Mouse (Mus musculus): ENCODE data around the gene Fhad1. TPM values are rescaled to one million over a fixed set of nuclear protein-coding genes. Genes with fewer than 3 reads are reported as not detected.

Fhad1 gene
- polyA plus RNA-seq, 1 experiment from 2014 or later = 4.0 TPM

- Histone ChIP-seq H3K9ac (ENCODE audit: low read length) (no peak overlapping the region), H3K27me3 (ENCODE audit: control insufficient read depth, insufficient read depth, low read length) (no peaks in the 10 kb centered on the region), H3K27ac (ENCODE audit: low read length) (no peak overlapping the region), H3K4me3 (ENCODE audit: low read length) (no peak overlapping the region), H3K4me1 (ENCODE audit: control insufficient read depth, insufficient read depth, low read length) (peaks cover 2% of the 10 kb centered on the region), H3K9me3 (replicated peaks; ENCODE audit: control insufficient read depth, low read length) (no peaks in the 10 kb centered on the region), H3K4me2 (ENCODE audit: low read depth, low read length) (no peak overlapping the region), H3K36me3 (ENCODE audit: control insufficient read depth, insufficient read depth) (no peaks in the 10 kb centered on the region)
- 0 out of 2 replicates have a peak, but pooled peaks have one; percentile 43 for ATAC-seq (replicated peaks; ENCODE audit: extremely low read depth, insufficient read depth, low FRiP score)
- WGBS = 25% methylated on average over 7 of the region's 7 CpGs
Measured at GRCm38 (mm10) chr4:141914040-141914439, 100.8 kb downstream of the Fhad1 start.

- no peak overlapping the region for H3K9ac ChIP-seq (ENCODE audit: low read length)
- peaks cover 2% of the 10 kb centered on the region for H3K4me1 ChIP-seq (ENCODE audit: control insufficient read depth, insufficient read depth, low read length)
- no peaks in the 10 kb centered on the region for H3K9me3 ChIP-seq (replicated peaks; ENCODE audit: control insufficient read depth, low read length)
- peak overlapping the region; percentile 72 for H3K27ac ChIP-seq (ENCODE audit: low read length)
- peak; percentile 66 for ATAC-seq (replicated peaks; ENCODE audit: extremely low read depth, insufficient read depth, low FRiP score)
- no peak overlapping the region for H3K4me3 ChIP-seq (ENCODE audit: low read length)
- H3K27me3 ChIP-seq (ENCODE audit: control insufficient read depth, insufficient read depth, low read length) = no peaks in the 10 kb centered on the region
- no peak overlapping the region for H3K4me2 ChIP-seq (ENCODE audit: low read depth, low read length)
- no peaks in the 10 kb centered on the region for H3K36me3 ChIP-seq (ENCODE audit: control insufficient read depth, insufficient read depth)
- WGBS = 63% methylated on average over 13 of the region's 13 CpGs
Measured at GRCm38 (mm10) chr4:141913201-141913993, 101.5 kb downstream of the Fhad1 start.

GRCm38 (mm10) chr4:141904710-141905109 is 110.2 kb downstream of the Fhad1 start:
- no peak for ATAC-seq (replicated peaks; ENCODE audit: extremely low read depth, insufficient read depth, low FRiP score)
- Histone ChIP-seq H3K4me1 (ENCODE audit: control insufficient read depth, insufficient read depth, low read length) (peaks cover 13% of the 10 kb centered on the region), H3K4me3 (ENCODE audit: low read length) (no peak overlapping the region), H3K9me3 (replicated peaks; ENCODE audit: control insufficient read depth, low read length) (no peaks in the 10 kb centered on the region), H3K9ac (ENCODE audit: low read length) (no peak overlapping the region), H3K27me3 (ENCODE audit: control insufficient read depth, insufficient read depth, low read length) (no peaks in the 10 kb centered on the region), H3K36me3 (ENCODE audit: control insufficient read depth, insufficient read depth) (no peaks in the 10 kb centered on the region), H3K4me2 (ENCODE audit: low read depth, low read length) (no peak overlapping the region), H3K27ac (ENCODE audit: low read length) (no peak overlapping the region)
- WGBS = 51% methylated on average over 9 of the region's 9 CpGs

- ATAC-seq (replicated peaks; ENCODE audit: extremely low read depth, insufficient read depth, low FRiP score) = no peak
- 78% methylated on average over 8 of the region's 8 CpGs for WGBS
Measured at GRCm38 (mm10) chr4:141902479-141902858, 112.4 kb downstream of the Fhad1 start.

DNA sequence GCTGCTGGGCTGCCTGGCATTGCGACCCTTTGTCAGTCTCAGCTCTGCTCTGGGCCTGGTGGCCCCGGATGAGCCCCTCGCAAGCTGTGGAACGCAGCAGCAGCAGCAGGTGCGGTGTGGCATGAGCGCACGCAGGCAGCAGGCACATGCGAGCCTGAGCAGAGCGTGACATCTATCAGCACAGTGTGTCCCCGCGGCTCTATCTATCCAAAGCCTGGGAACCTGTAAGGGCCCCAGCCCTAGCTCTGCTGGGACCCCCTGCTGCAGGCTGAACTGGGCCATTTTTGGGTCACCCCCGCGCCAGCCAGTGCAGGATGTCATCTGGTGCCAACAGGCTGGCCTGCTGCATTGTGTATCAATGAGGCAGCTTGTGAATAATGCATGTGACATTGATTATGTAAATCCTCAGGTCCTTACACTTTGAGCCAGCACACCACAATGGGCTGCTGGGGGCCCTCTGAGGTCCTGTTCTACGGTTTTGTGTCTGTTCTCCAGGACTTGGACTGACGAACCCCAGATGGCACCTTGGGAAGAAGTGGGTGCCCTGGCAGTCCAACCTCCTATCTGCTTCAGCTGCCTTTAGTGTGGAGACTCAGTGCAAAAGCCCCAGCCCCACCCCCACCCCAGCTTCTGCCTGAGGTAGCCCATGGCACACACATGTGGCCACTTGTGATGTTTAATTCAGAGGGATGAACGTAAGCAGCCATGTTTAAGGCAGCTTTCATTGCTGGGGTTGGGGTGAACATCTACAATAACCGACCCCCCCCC is 113.0 kb downstream of the Fhad1 start:
- no peaks in the 10 kb centered on the region for H3K9me3 ChIP-seq (replicated peaks; ENCODE audit: control insufficient read depth, low read length)
- H3K4me3 ChIP-seq (ENCODE audit: low read length) = no peak overlapping the region
- H3K4me1 ChIP-seq (ENCODE audit: control insufficient read depth, insufficient read depth, low read length) = peaks cover 20% of the 10 kb centered on the region
- H3K36me3 ChIP-seq (ENCODE audit: control insufficient read depth, insufficient read depth) = no peaks in the 10 kb centered on the region
- no peak overlapping the region for H3K27ac ChIP-seq (ENCODE audit: low read length)
- no peaks in the 10 kb centered on the region for H3K27me3 ChIP-seq (ENCODE audit: control insufficient read depth, insufficient read depth, low read length)
- no peak for ATAC-seq (replicated peaks; ENCODE audit: extremely low read depth, insufficient read depth, low FRiP score)
- H3K4me2 ChIP-seq (ENCODE audit: low read depth, low read length) = no peak overlapping the region
- 69% methylated on average over 17 of the region's 17 CpGs for WGBS
- 0 out of 2 replicates have a peak overlapping the region, but pooled peaks have one; percentile 27 for H3K9ac ChIP-seq (ENCODE audit: low read length)

More at GRCm38 (mm10) chr4:141902479-141902858, 112.4 kb downstream of the Fhad1 start:
- Histone ChIP-seq H3K9ac (ENCODE audit: low read length) (no peak overlapping the region), H3K9me3 (replicated peaks; ENCODE audit: control insufficient read depth, low read length) (no peaks in the 10 kb centered on the region), H3K4me3 (ENCODE audit: low read length) (no peak overlapping the region), H3K27ac (ENCODE audit: low read length) (no peak overlapping the region), H3K36me3 (ENCODE audit: control insufficient read depth, insufficient read depth) (no peaks in the 10 kb centered on the region), H3K27me3 (ENCODE audit: control insufficient read depth, insufficient read depth, low read length) (no peaks in the 10 kb centered on the region), H3K4me2 (ENCODE audit: low read depth, low read length) (no peak overlapping the region), H3K4me1 (ENCODE audit: control insufficient read depth, insufficient read depth, low read length) (peaks cover 20% of the 10 kb centered on the region)

GRCm38 (mm10) chr4:141900421-141900820 is 114.5 kb downstream of the Fhad1 start:
- no peak for ATAC-seq (replicated peaks; ENCODE audit: extremely low read depth, insufficient read depth, low FRiP score)
- H3K27ac ChIP-seq (ENCODE audit: low read length) = peak overlapping the region; percentile 42
- H3K9ac ChIP-seq (ENCODE audit: low read length) = no peak overlapping the region; the same call in 1 of the 2 replicates
- no peaks in the 10 kb centered on the region for H3K36me3 ChIP-seq (ENCODE audit: control insufficient read depth, insufficient read depth)
- 50% methylated on average over 11 of the region's 11 CpGs for whole genome bisulfite sequencing
- peaks cover 20% of the 10 kb centered on the region for H3K4me1 ChIP-seq (ENCODE audit: control insufficient read depth, insufficient read depth, low read length)
- no peak overlapping the region for H3K4me2 ChIP-seq (ENCODE audit: low read depth, low read length)
- H3K27me3 ChIP-seq (ENCODE audit: control insufficient read depth, insufficient read depth, low read length) = no peaks in the 10 kb centered on the region
- H3K9me3 ChIP-seq (replicated peaks; ENCODE audit: control insufficient read depth, low read length) = no peaks in the 10 kb centered on the region
- H3K4me3 ChIP-seq (ENCODE audit: low read length) = no peak overlapping the region

DNA sequence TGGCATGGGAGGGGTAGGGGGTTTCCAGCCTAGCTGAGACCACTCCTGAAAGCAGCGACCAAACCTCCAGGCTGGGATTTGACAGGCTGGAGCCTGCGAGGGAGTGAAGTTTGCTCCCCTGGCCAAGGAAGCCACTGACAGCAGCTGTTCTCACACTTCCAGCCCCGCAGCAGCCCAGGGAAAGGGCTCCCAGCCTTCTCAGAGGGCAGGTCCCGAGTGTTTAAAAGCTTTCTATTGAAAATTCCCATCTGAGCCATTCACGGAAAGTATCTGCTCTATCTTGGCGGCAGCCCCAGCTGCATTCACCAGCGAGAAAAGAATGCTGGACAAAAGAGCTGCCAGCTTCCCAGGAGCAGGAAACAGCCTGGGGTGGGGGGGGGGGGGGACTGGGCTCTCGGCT is 114.9 kb downstream of the Fhad1 start:
- H3K4me1 ChIP-seq (ENCODE audit: control insufficient read depth, insufficient read depth, low read length) = peaks cover 20% of the 10 kb centered on the region
- no peak overlapping the region for H3K4me3 ChIP-seq (ENCODE audit: low read length)
- H3K4me2 ChIP-seq (ENCODE audit: low read depth, low read length) = peak overlapping the region; percentile 43
- no peaks in the 10 kb centered on the region for H3K27me3 ChIP-seq (ENCODE audit: control insufficient read depth, insufficient read depth, low read length)
- no peaks in the 10 kb centered on the region for H3K9me3 ChIP-seq (replicated peaks; ENCODE audit: control insufficient read depth, low read length)
- H3K36me3 ChIP-seq (ENCODE audit: control insufficient read depth, insufficient read depth) = no peaks in the 10 kb centered on the region
- WGBS = 13% methylated on average over 8 of the region's 8 CpGs
- peak overlapping the region; percentile 38 for H3K9ac ChIP-seq (ENCODE audit: low read length)
- peak; percentile 46 for ATAC-seq (replicated peaks; ENCODE audit: extremely low read depth, insufficient read depth, low FRiP score)
- H3K27ac ChIP-seq (ENCODE audit: low read length) = peak overlapping the region; percentile 74

DNA sequence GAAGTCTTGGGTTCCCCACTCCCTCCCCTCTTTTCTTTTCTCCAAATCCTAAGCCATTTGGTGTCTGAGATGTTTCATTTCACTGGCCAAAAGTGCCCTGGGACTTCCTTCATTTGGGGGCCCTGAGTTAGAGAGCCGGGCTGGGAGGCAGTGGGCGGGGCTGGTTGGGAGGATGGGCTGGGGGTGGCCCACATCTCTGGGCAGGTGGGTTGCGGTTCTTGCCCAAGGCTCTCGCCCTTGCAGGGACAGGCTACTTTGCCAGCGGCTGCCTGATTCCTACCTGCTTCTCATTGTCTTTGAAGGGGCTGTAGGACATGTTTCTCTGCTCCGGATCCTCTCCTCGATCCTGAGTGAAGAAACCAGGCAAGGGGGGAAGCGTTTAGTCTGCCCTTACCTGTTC is 116.0 kb downstream of the Fhad1 start:
- WGBS = 89% methylated on average over 8 of the region's 8 CpGs

GRCm38 (mm10) chr4:141897838-141898237 is 117.0 kb downstream of the Fhad1 start:
- Histone ChIP-seq H3K9ac (ENCODE audit: low read length) (no peak overlapping the region), H3K4me1 (ENCODE audit: control insufficient read depth, insufficient read depth, low read length) (peaks cover 20% of the 10 kb centered on the region), H3K4me2 (ENCODE audit: low read depth, low read length) (no peak overlapping the region), H3K9me3 (replicated peaks; ENCODE audit: control insufficient read depth, low read length) (no peaks in the 10 kb centered on the region), H3K27ac (ENCODE audit: low read length) (no peak overlapping the region), H3K36me3 (ENCODE audit: control insufficient read depth, insufficient read depth) (no peaks in the 10 kb centered on the region), H3K4me3 (ENCODE audit: low read length) (no peak overlapping the region), H3K27me3 (ENCODE audit: control insufficient read depth, insufficient read depth, low read length) (no peaks in the 10 kb centered on the region)
- no peak for ATAC-seq (replicated peaks; ENCODE audit: extremely low read depth, insufficient read depth, low FRiP score)
- WGBS = 41% methylated on average over 3 of the region's 3 CpGs

More for the DNA sequence above, 116.0 kb downstream of the Fhad1 start:
- H3K36me3 ChIP-seq (ENCODE audit: control insufficient read depth, insufficient read depth) = no peaks in the 10 kb centered on the region
- no peak overlapping the region for H3K9ac ChIP-seq (ENCODE audit: low read length)
- H3K27ac ChIP-seq (ENCODE audit: low read length) = no peak overlapping the region
- no peak overlapping the region for H3K4me3 ChIP-seq (ENCODE audit: low read length)
- no peaks in the 10 kb centered on the region for H3K9me3 ChIP-seq (replicated peaks; ENCODE audit: control insufficient read depth, low read length)
- peaks cover 20% of the 10 kb centered on the region for H3K4me1 ChIP-seq (ENCODE audit: control insufficient read depth, insufficient read depth, low read length)
- no peak for ATAC-seq (replicated peaks; ENCODE audit: extremely low read depth, insufficient read depth, low FRiP score)
- H3K4me2 ChIP-seq (ENCODE audit: low read depth, low read length) = no peak overlapping the region
- H3K27me3 ChIP-seq (ENCODE audit: control insufficient read depth, insufficient read depth, low read length) = no peaks in the 10 kb centered on the region

All from heart, embryonic 16.5 days (tissue).